Mouse (Mus musculus) ovary, postnatal 14 days (tissue): ENCODE data around the gene Dock1.

ENCODE experiments used
- DNase-seq: peaks from one replicate; pipeline ENCODE4 v3.0.0; 2022; ENCODE audit warnings: low spot score

Dock1 gene

GRCm38 (mm10) chr7:134822006-134822405 lies 151.6 kb downstream of the Dock1 start:
- DNase-seq: no peak

GRCm38 (mm10) chr7:134823891-134824290 lies 153.4 kb downstream of the Dock1 start:
- no peak for DNase-seq

- no peak for DNase-seq
Observed at GRCm38 (mm10) chr7:134840066-134840465, 169.6 kb downstream of the Dock1 start.

- no peak for DNase-seq
Observed at GRCm38 (mm10) chr7:134842751-134843150, 172.3 kb downstream of the Dock1 start.

DNA sequence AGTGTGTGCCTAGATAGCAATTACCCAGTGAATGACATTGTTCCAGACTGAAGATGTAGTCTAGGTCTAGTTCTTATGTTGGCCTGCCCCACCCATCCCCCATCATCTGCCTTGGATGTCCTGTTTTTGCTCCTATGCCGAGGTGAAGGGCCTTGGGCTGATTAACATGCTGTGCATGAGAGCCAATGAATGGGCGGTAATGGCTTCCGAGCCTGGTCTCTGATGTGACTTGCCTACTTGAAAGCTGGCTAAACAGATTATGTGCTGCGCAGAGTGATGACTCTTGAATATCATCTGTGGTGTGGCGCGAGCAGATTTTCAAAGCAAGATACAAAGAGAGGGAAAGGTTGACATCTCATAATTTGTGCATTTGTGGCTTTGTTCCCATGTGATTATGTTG lies 191.5 kb downstream of the Dock1 start:
- no peak for DNase-seq

GRCm38 (mm10) chr7:134864175-134864574 lies 193.7 kb downstream of the Dock1 start:
- peak; percentile 44 for DNase-seq

GRCm38 (mm10) chr7:134872511-134872910 lies 202.1 kb downstream of the Dock1 start:
- DNase-seq: no peak

DNA sequence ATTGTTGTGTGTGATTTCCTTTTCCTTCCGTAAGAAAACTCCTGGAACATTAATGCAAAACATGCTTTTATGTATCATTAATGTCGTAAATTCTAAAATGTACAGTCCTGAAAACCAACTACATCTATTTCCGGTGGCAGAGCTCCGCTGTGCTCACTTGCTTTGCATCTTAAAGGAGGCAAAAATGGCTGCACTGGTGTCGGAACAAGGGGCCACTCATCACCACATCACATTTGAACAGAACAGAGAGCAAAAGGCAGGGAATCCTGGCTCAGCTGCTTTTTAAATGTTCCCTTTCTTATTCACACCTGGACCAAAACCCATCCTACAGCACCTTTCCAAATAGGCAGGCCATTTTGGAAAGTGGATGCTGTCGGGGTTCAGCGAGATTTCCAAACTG lies 202.5 kb downstream of the Dock1 start:
- DNase-seq: no peak

GRCm38 (mm10) chr7:134878985-134879384 lies 208.5 kb downstream of the Dock1 start:
- no peak for DNase-seq

DNA sequence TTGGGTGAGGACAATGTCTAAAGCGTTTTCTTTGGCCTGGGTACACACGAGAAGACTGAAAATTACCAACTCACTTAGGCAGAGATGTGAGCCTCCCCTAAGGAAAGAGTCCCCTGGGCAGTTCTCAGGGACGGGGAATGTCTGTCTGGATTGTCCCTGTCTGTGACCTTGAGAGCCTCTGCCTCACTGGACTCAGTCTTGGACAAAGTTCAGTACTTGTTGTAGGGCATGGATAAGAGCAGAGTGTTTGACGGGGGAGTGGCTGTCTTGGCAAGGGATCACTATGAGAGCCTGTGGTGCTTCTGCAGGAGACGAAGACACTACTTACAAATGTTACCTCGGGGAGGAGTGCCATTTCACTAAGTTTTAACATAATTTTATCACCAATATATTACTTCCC lies 210.0 kb downstream of the Dock1 start:
- peak; percentile 7 for DNase-seq

- DNase-seq: no peak
Observed at GRCm38 (mm10) chr7:134883516-134883915, 213.1 kb downstream of the Dock1 start.

- DNase-seq: no peak
Observed at GRCm38 (mm10) chr7:134892449-134892871, 222.0 kb downstream of the Dock1 start.

DNA sequence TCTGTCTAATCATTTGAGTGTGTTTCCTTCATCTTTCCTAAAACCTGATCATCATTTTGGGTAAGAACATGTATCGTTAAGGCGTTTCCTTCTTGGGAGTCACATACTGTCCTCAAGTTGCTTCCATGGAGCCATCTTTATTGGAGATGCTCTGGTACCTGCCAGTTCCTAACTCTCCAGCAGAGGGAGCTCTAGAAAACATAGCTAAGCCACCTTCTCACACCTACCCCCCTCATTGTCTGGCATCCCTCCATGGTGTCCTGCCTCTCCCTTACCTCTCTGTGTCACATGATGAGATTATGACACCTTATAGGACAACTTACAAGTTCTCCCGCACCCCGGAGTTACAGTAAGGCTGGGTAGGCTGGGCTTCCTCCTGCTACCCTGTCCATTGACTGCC lies 222.5 kb downstream of the Dock1 start:
- no peak for DNase-seq

- DNase-seq: no peak
Observed at GRCm38 (mm10) chr7:134894604-134895003, 224.2 kb downstream of the Dock1 start.

DNA sequence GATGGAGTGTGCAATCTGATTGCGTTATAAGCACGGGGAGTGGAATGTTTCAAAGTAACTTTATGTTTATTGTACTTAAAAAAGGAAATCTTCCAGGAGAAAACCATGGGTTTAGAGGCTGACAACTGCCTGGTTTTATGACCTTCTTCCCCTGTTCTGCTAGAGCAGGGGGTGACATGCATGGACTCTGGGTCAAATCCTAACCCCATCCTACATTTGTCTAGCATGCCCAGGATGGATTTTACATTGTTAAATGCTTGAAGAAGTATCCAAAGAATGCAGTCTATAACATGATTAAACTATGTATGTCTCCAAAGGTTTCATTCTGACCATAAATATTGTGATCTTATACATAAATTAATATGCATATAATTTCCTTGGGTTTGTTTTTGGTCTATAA lies 229.0 kb downstream of the Dock1 start:
- DNase-seq: no peak

DNA sequence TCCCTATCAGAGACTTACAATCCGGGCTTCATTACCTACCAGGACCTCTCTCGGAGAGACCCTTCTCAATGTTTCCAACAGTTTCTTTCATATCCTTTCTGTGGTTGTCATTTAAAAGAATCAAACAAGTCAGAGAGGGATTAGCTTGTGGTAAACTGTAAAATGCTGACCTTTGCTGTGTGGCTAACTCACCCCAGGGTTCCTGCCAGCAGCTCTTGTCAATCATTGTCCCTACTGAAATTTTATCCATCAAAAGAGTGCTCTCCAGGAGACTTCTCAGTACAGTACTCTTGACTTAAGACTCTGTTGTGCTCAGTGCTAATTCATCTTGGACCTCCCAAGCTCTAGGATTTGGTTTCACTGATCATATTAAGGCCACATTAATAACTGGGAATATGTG lies 231.5 kb downstream of the Dock1 start:
- DNase-seq: no peak

GRCm38 (mm10) chr7:134931886-134932285 lies 261.4 kb downstream of the Dock1 start:
- no peak for DNase-seq

DNA sequence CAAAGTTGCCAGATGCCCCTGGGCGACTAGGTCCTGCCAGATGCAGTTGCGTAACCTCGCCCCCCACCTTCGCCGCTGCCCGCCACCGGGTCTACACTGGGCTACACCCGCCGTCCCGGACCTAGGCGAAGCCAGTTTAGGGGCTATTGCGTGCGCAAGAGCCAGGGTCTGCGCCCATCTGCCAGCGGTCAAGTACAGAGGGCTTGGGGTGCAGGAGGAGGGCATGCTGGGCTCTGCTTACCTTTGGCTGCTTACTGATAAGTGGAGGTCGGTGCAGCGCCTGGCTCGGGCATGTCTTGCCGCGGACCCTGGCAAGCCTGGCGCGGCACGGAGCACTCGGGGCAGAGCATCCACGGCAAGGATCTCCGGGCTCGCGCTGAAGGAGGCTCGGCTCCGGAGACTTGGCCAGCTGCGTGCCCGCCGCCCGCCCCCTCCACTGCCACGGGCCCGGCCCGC lies 267.0 kb downstream of the Dock1 start:
- no peak for DNase-seq

- peak; percentile 21 for DNase-seq
Observed at GRCm38 (mm10) chr7:134937927-134938609, 267.6 kb downstream of the Dock1 start, which contains the start of gene Fam196a. Fam196a (minus strand) TSS chr7:134938430.

DNA sequence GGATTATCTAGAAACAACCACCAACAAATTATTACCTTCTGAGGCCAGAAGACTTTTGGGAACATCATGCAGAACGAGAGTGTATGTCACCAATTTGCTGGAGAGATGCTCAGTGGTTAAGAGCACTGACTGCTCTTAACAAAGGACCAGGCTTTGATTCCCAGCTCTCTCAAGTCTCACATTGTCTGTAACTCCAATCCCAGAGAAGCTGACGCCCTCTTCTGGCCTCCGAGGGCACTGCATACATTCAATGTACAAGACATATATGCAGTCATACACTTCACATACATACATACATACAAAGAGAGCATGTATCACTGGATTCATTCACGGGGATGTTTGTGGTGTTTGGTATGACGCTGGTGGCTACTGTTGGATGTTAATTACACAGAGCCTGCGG lies 271.4 kb downstream of the Dock1 start:
- no peak for DNase-seq

GRCm38 (mm10) chr7:134943063-134943462 lies 272.6 kb downstream of the Dock1 start:
- no peak for DNase-seq

DNA sequence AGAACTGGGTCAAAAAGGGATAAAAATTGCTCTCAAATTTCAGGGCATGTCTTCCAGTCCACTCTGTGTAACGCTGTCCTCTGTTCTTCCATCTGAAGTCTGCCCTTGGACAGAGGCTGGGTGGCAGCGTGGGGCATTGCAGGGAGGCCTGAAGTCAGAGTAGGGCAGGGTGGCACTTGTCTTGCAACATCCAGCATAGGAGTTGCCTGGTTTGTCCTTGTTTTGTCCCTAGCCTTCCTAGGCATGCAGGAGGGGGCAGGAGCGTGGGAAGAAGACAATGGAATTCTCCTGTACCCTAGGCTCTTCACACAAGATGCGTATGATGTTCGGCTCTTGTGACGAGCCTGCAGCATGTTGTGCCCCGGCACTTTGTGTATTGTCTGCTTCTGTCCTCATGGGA lies 273.2 kb downstream of the Dock1 start:
- no peak for DNase-seq

DNA sequence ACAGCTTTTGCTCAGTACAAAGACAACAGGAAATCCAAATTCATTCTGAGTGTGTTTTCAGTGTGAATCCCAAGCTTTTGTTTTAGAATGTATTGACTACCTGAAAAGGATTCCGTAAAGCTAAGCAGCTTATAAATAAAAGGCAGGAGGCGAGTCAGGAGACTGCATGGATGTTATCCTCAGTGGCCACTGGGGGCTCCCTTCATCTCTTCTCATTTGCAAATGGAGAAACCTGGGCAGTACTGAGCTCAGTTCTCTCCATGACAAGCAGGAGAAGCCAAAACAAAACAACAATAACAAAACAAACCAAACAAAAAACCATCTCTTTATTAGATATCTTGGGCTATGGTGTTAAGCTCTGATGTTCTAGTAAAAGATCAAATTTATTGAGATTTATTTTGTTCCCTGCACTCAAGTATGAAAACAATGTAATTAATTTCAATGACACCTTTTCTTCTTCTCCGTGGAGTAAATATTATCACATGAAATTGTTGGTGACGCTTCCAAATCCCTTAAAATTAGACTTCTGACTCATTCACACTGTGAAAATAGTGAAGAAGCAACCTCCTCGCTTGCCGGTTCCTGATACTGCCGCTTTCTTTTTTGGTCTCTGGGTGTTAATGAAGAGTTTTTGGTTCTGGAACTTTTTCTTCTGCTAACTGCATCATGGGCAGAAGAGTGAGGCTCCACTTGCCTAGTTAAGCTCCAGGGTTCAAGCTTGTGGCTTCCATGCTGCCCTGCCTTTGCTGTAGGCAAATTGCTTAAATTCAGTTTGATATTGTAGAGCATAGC lies 275.7 kb downstream of the Dock1 start:
- no peak for DNase-seq
